Comparison of ENCODE assay signal across 25 mouse cellular contexts in the genomic region with DNA sequence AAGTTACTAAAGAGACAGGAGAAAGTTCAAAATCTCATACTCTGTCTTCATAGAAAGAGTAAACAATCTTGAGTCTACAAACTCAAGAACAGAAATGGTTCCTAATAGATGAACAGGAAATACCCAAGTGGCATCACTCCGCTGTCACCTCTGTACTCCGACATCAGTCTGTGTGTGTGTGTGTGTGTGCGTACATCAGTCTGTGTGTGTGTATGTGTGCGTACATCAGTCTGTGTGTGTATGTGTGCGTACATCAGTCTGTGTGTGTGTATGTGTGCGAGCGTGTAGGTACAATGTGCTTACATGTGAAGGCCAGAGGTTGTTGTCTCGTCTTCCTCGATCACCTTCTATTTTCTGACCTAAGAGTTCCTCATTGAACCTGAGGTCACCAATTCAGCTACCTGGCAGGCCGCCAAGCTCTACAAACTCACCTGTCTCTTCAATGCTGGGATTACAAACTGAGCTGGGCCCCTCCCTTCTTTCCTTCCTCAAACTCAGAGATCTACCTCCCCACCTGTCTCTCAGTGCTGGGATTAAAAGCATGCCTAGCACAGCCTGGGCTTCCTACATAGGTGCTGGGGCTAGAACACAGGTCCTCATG. TPM values are rescaled to one million over a fixed set of nuclear protein-coding genes. Genes with fewer than 3 reads are reported as not detected.
A peak's percentile ranks its signal among the peaks of the same experiment; 100 is the strongest.
DNase-seq lines count a peak whose midpoint lies in the region; ATAC-seq and TF ChIP-seq lines count a peak whose summit lies in the region.
"Had no signal": no experiment of that assay in that cellular context is flagged by ENCODE, and none has a peak within 500 bp of the region (broad histone marks: within the 10 kb centered on the region; RNA-seq: fewer than 3 reads in every experiment).

No protein-coding gene starts in this region.

- no peaks in the 10 kb centered on the region for H3K27me3 ChIP-seq in liver, adult 2 months (ENCODE audit: control insufficient read depth, insufficient read depth, low read length)
- H3K27me3 ChIP-seq in liver, embryonic 12.5 days (replicated peaks) = no peaks in the 10 kb centered on the region
- H3K27me3 ChIP-seq in CH12.LX (replicated peaks) = no peaks in the 10 kb centered on the region
- no peaks in the 10 kb centered on the region for H3K27me3 ChIP-seq in liver, embryonic 13.5 days
- no peaks in the 10 kb centered on the region for H3K27me3 ChIP-seq in small intestine, adult 2 months (ENCODE audit: control insufficient read depth, insufficient read depth, low read length)
- no peaks in the 10 kb centered on the region for H3K27me3 ChIP-seq in midbrain, postnatal 0 days (ENCODE audit: insufficient read depth, low read length)
- H3K27me3 ChIP-seq: forebrain, embryonic 13.5 days; heart, embryonic 13.5 days had no signal

- no peak for TF ChIP-seq CTCF in liver, adult 2 months (IDR thresholded peaks at IDR 0.05; ENCODE audit: low read depth, low read length)
- TF ChIP-seq CTCF in CH12.LX (conservative IDR thresholded peaks at IDR 0.05 in 1 of 2, IDR thresholded peaks at IDR 0.05 in 1 of 2; ENCODE audit: low read depth in 2 of 2, low read length in 2 of 2) = no peak
- no peak for TF ChIP-seq CTCF in small intestine, adult 2 months (IDR thresholded peaks at IDR 0.05; ENCODE audit: extremely low read depth, insufficient read length, insufficient replicate concordance, low read depth, low read length)
- no peak for TF ChIP-seq CTCF in midbrain, postnatal 0 days (IDR thresholded peaks at IDR 0.05)

- peaks cover 16% of the 10 kb centered on the region for H3K36me3 ChIP-seq in liver, adult 2 months (ENCODE audit: control insufficient read depth, insufficient read depth, low read length)
- H3K36me3 ChIP-seq in liver, embryonic 12.5 days = peaks cover 74% of the 10 kb centered on the region
- peaks cover 43 to 65% of the 10 kb centered on the region in 2 experiments for H3K36me3 ChIP-seq in CH12.LX (replicated peaks in 1 of 2; ENCODE audit: control insufficient read depth in 1 of 2, insufficient read depth in 1 of 2, low read length in 1 of 2)
- H3K36me3 ChIP-seq in liver, embryonic 13.5 days = peaks cover 69% of the 10 kb centered on the region
- H3K36me3 ChIP-seq in small intestine, adult 2 months (ENCODE audit: control insufficient read depth, insufficient read depth, low read length) = peaks cover 28% of the 10 kb centered on the region
- peaks cover 23% of the 10 kb centered on the region for H3K36me3 ChIP-seq in midbrain, postnatal 0 days (ENCODE audit: insufficient read depth, low read length)

- dilution Hi-C loops in CH12.LX (cut with MboI; ENCODE audit: extremely low pct_ligation_motif_present, extremely low pct_unique_long_range_greater_than_20kb, low sequenced_read_pairs) = no loop called here

- H3K4me1 ChIP-seq in liver, adult 2 months (ENCODE audit: control insufficient read depth, insufficient read depth, low read length) = peaks cover 16% of the 10 kb centered on the region
- peaks cover 45% of the 10 kb centered on the region for H3K4me1 ChIP-seq in liver, embryonic 12.5 days
- H3K4me1 ChIP-seq in CH12.LX (ENCODE audit: control insufficient read depth in 1 of 2, insufficient read depth in 2 of 2) = peaks cover 28 to 58% of the 10 kb centered on the region in 2 experiments
- peaks cover 42% of the 10 kb centered on the region for H3K4me1 ChIP-seq in liver, embryonic 13.5 days (replicated peaks)
- H3K4me1 ChIP-seq in small intestine, adult 2 months (ENCODE audit: control insufficient read depth, insufficient read depth, insufficient read length, low read length) = peaks cover 11% of the 10 kb centered on the region
- H3K4me1 ChIP-seq in midbrain, postnatal 0 days (ENCODE audit: insufficient read depth, low read length) = peaks cover 13% of the 10 kb centered on the region; the same call in 1 of the 2 replicates

- ATAC-seq in liver, embryonic 12.5 days = no peak
- ATAC-seq in liver, embryonic 13.5 days (ENCODE audit: low read depth) = no peak
- ATAC-seq in midbrain, postnatal 0 days (ENCODE audit: low FRiP score) = no peak
- ATAC-seq: activated CD4-positive, CD25-positive, alpha-beta regulatory T cell, adult 4 months; forebrain, embryonic 13.5 days; forebrain, embryonic 16.5 days; hindbrain, postnatal 0 days had no signal

- TF ChIP-seq POLR2A in liver, adult 2 months (IDR thresholded peaks at IDR 0.05; ENCODE audit: extremely low read depth, insufficient read depth, low read length) = no peak
- TF ChIP-seq POLR2A in CH12.LX (IDR thresholded peaks at IDR 0.05; ENCODE audit: low read depth, low read length) = no peak
- TF ChIP-seq POLR2A in small intestine, adult 2 months (IDR thresholded peaks at IDR 0.05; ENCODE audit: low read depth, low read length) = no peak

- H3K4me3 ChIP-seq in liver, adult 2 months (ENCODE audit: insufficient read depth, low read depth, low read length) = no peak overlapping the region
- H3K4me3 ChIP-seq in liver, embryonic 12.5 days = no peak overlapping the region
- peak overlapping the region in 1 of 3 experiments; percentile 2 for H3K4me3 ChIP-seq in CH12.LX (replicated peaks in 1 of 3; ENCODE audit: low read depth in 2 of 3, low read length in 2 of 3, poor library complexity in 1 of 3)
- no peak overlapping the region for H3K4me3 ChIP-seq in liver, embryonic 13.5 days (replicated peaks)
- no peak overlapping the region for H3K4me3 ChIP-seq in small intestine, adult 2 months (ENCODE audit: low read depth, low read length)
- H3K4me3 ChIP-seq in midbrain, postnatal 0 days (ENCODE audit: low read depth, low read length) = no peak overlapping the region
- H3K4me3 ChIP-seq: forebrain, embryonic 10.5 days; forebrain, embryonic 13.5 days; gastrocnemius, adult 2 months; heart, embryonic 13.5 days had no signal

- H3K9me3 ChIP-seq in liver, embryonic 12.5 days (replicated peaks) = no peaks in the 10 kb centered on the region
- no peaks in the 10 kb centered on the region for H3K9me3 ChIP-seq in CH12.LX (replicated peaks; ENCODE audit: low read length)
- H3K9me3 ChIP-seq in liver, embryonic 13.5 days (replicated peaks) = no peaks in the 10 kb centered on the region
- no peaks in the 10 kb centered on the region for H3K9me3 ChIP-seq in midbrain, postnatal 0 days (ENCODE audit: low read length)
- H3K9me3 ChIP-seq: forebrain, embryonic 10.5 days; forebrain, embryonic 13.5 days; heart, embryonic 13.5 days had no signal

- H3K4me2 ChIP-seq in liver, embryonic 12.5 days = no peak overlapping the region
- H3K4me2 ChIP-seq in CH12.LX (ENCODE audit: insufficient read depth, low read depth, poor library complexity, severe bottlenecking) = no peak overlapping the region
- no peak overlapping the region for H3K4me2 ChIP-seq in liver, embryonic 13.5 days
- H3K4me2 ChIP-seq in midbrain, postnatal 0 days (ENCODE audit: low read depth, low read length, poor library complexity, severe bottlenecking) = no peak overlapping the region
- H3K4me2 ChIP-seq: forebrain, embryonic 13.5 days; heart, embryonic 13.5 days; hindbrain, embryonic 14.5 days had no signal

- TF ChIP-seq RAD21 in CH12.LX (IDR thresholded peaks at IDR 0.05; ENCODE audit: low read depth, low read length) = no peak

- H3K9ac ChIP-seq in liver, adult 2 months (ENCODE audit: low read depth, low read length) = no peak overlapping the region
- H3K9ac ChIP-seq in liver, embryonic 12.5 days = no peak overlapping the region
- H3K9ac ChIP-seq in CH12.LX (ENCODE audit: insufficient read depth, low read depth) = no peak overlapping the region
- 0 out of 2 replicates have a peak overlapping the region, but pooled peaks have one; percentile 11 for H3K9ac ChIP-seq in liver, embryonic 13.5 days
- H3K9ac ChIP-seq in midbrain, postnatal 0 days (replicated peaks; ENCODE audit: low read length, poor library complexity, severe bottlenecking) = no peak overlapping the region
- H3K9ac ChIP-seq: forebrain, embryonic 13.5 days; heart, embryonic 13.5 days; hindbrain, embryonic 14.5 days had no signal

- TF ChIP-seq EP300 in CH12.LX (IDR thresholded peaks at IDR 0.05; ENCODE audit: low read length) = no peak

- H3K27ac ChIP-seq in liver, adult 2 months (replicated peaks; ENCODE audit: insufficient read depth, low read depth, low read length) = no peak overlapping the region
- H3K27ac ChIP-seq in liver, embryonic 12.5 days = no peak overlapping the region
- H3K27ac ChIP-seq in CH12.LX (ENCODE audit: insufficient read depth, low read depth) = peak overlapping the region; percentile 16; the same call in 1 of the 2 replicates
- no peak overlapping the region for H3K27ac ChIP-seq in liver, embryonic 13.5 days
- peak overlapping the region; percentile 27 for H3K27ac ChIP-seq in small intestine, adult 2 months (ENCODE audit: insufficient read depth, low read depth, low read length)
- H3K27ac ChIP-seq in midbrain, postnatal 0 days (ENCODE audit: low read depth, low read length) = no peak overlapping the region
- H3K27ac ChIP-seq: forebrain, embryonic 10.5 days; forebrain, embryonic 13.5 days; gastrocnemius, adult 2 months; heart, embryonic 13.5 days; hindbrain, embryonic 14.5 days; hindbrain, postnatal 0 days had no signal

- peak; percentile 73 for DNase-seq in liver, adult 2 months (ENCODE audit: extremely low read depth, low read depth, low spot score)
- no peak for DNase-seq in CH12.LX (ENCODE audit: extremely low read depth)
- no peak for DNase-seq in liver, embryonic 13.5 days
- DNase-seq in midbrain, postnatal 0 days (ENCODE audit: low spot score) = no peak
- DNase-seq in cerebellum, adult 8-10 months = no peak
- DNase-seq: adrenal gland, adult 8-10 months; adrenal gland, postnatal 25 days; B cell, adult 2 months; cerebellum, adult 11-12 months; cerebellum, adult 9-10 months; cerebellum, postnatal 14 days; gastrocnemius, adult 2 months; gastrocnemius, postnatal 14 days; heart, adult 18-20 months; heart, postnatal 14 days; heart, postnatal 4 days had no signal

- in situ Hi-C loops in CH12.LX (cut with MboI; ENCODE audit: low pct_ligation_motif_present, low pct_unique_long_range_greater_than_20kb, low sequenced_read_pairs) = no loop called here

- peaks cover 32% of the 10 kb centered on the region; the same call in 1 of the 2 replicates for H3K79me2 ChIP-seq in liver, adult 2 months (ENCODE audit: control insufficient read depth, insufficient read depth, low read length)
- H3K79me2 ChIP-seq in CH12.LX (replicated peaks; ENCODE audit: control insufficient read depth, extremely low read depth, insufficient read depth, poor library complexity, severe bottlenecking) = peaks cover 85% of the 10 kb centered on the region

- 44% methylated on average over 10 of the region's 10 CpGs for WGBS in liver, adult 2 months
- 94% methylated on average over 10 of the region's 10 CpGs for WGBS in liver, embryonic 12.5 days (ENCODE audit: insufficient replicate concordance)
- WGBS in liver, embryonic 13.5 days (ENCODE audit: insufficient replicate concordance) = 84% methylated on average over 10 of the region's 10 CpGs
- WGBS in small intestine, adult 2 months = 52% methylated on average over 10 of the region's 10 CpGs
- 94% methylated on average over 10 of the region's 10 CpGs for WGBS in midbrain, postnatal 0 days

RNA-seq across cellular contexts. Expression of a gene that starts 3.6 kb away (rescaled TPM):
- total RNA-seq in liver, adult 2 months (2014; rRNA removed) = 97.4 and 99.6 TPM in 2 replicates
- 46.0 and 56.3 TPM in 2 replicates for polyA plus RNA-seq in liver, adult 2 months (2012; rRNA removed)
- polyA plus RNA-seq in liver, embryonic 12.5 days (2016; fragmentation: Nextera tagmentation; extraction: Ambion mirVana) = 200 TPM in 2 replicates
- total RNA-seq in CH12.LX (2012; rRNA removed) (352 and 439 TPM in 2 replicates), CH12.LX (2014; rRNA removed) (481 and 498 TPM in 2 replicates)
- 301 and 408 TPM in 2 replicates for polyA plus RNA-seq in CH12.LX (2012; ENCODE audit: insufficient read length, low read depth)
- 189 and 198 TPM in 2 replicates for polyA plus RNA-seq in liver, embryonic 13.5 days (2015; fragmentation: Nextera tagmentation; extraction: Ambion mirVana)
- polyA plus RNA-seq in small intestine, adult 2 months (2012; rRNA removed) = 26.8 and 34.9 TPM in 2 replicates
- 75.6 and 99.9 TPM in 2 replicates for total RNA-seq in midbrain, postnatal 0 days (2014; rRNA removed)
- polyA plus RNA-seq in midbrain, postnatal 0 days (2015; fragmentation: Nextera tagmentation; extraction: Ambion mirVana) = 87.2 and 89.8 TPM in 2 replicates

RNA-seq across cellular contexts. Expression of a gene that starts 3.7 kb away (rescaled TPM):
- 140 and 151 TPM in 2 replicates for total RNA-seq in liver, adult 2 months (2014; rRNA removed)
- 209 and 210 TPM in 2 replicates for polyA plus RNA-seq in liver, adult 2 months (2012; rRNA removed)
- polyA plus RNA-seq in liver, embryonic 12.5 days (2016; fragmentation: Nextera tagmentation; extraction: Ambion mirVana) = 433 and 443 TPM in 2 replicates
- total RNA-seq in CH12.LX (2012; rRNA removed) = 440 and 578 TPM in 2 replicates
- total RNA-seq in CH12.LX (2014; rRNA removed) = 380 and 405 TPM in 2 replicates
- 623 and 694 TPM in 2 replicates for polyA plus RNA-seq in CH12.LX (2012; ENCODE audit: insufficient read length, low read depth)
- 356 and 373 TPM in 2 replicates for polyA plus RNA-seq in liver, embryonic 13.5 days (2015; fragmentation: Nextera tagmentation; extraction: Ambion mirVana)
- 87.7 and 122 TPM in 2 replicates for polyA plus RNA-seq in small intestine, adult 2 months (2012; rRNA removed)
- 197 and 230 TPM in 2 replicates for total RNA-seq in midbrain, postnatal 0 days (2014; rRNA removed)
- polyA plus RNA-seq in midbrain, postnatal 0 days (2015; fragmentation: Nextera tagmentation; extraction: Ambion mirVana) = 265 and 269 TPM in 2 replicates

RNA-seq across cellular contexts. Expression of a gene that starts 30.1 kb away (rescaled TPM):
- 16.7 and 19.7 TPM in 2 replicates for total RNA-seq in liver, adult 2 months (2014; rRNA removed)
- 17.3 and 17.8 TPM in 2 replicates for polyA plus RNA-seq in liver, adult 2 months (2012; rRNA removed)
- 30.8 and 31.3 TPM in 2 replicates for polyA plus RNA-seq in liver, embryonic 12.5 days (2016; fragmentation: Nextera tagmentation; extraction: Ambion mirVana)
- total RNA-seq in CH12.LX (2012; rRNA removed) (247 and 283 TPM in 2 replicates), CH12.LX (2014; rRNA removed) (300 and 327 TPM in 2 replicates)
- 585 and 814 TPM in 2 replicates for polyA plus RNA-seq in CH12.LX (2012; ENCODE audit: insufficient read length, low read depth)
- 28.7 and 29.5 TPM in 2 replicates for polyA plus RNA-seq in liver, embryonic 13.5 days (2015; fragmentation: Nextera tagmentation; extraction: Ambion mirVana)
- polyA plus RNA-seq in small intestine, adult 2 months (2012; rRNA removed) = 23.0 and 41.0 TPM in 2 replicates
- total RNA-seq in midbrain, postnatal 0 days (2014; rRNA removed) = 2.3 and 3.4 TPM in 2 replicates
- polyA plus RNA-seq in midbrain, postnatal 0 days (2015; fragmentation: Nextera tagmentation; extraction: Ambion mirVana) = 3.2 and 4.0 TPM in 2 replicates

RNA-seq across cellular contexts. Expression of a gene that starts 32.8 kb away (rescaled TPM):
- total RNA-seq in liver, adult 2 months (2014; rRNA removed) = 125 and 140 TPM in 2 replicates
- polyA plus RNA-seq in liver, adult 2 months (2012; rRNA removed) = 203 and 216 TPM in 2 replicates
- 109 and 116 TPM in 2 replicates for polyA plus RNA-seq in liver, embryonic 12.5 days (2016; fragmentation: Nextera tagmentation; extraction: Ambion mirVana)
- total RNA-seq in CH12.LX (2012; rRNA removed) (146 and 197 TPM in 2 replicates), CH12.LX (2014; rRNA removed) (59.3 and 64.3 TPM in 2 replicates)
- 88.4 and 93.7 TPM in 2 replicates for polyA plus RNA-seq in CH12.LX (2012; ENCODE audit: insufficient read length, low read depth)
- 77.7 and 80.2 TPM in 2 replicates for polyA plus RNA-seq in liver, embryonic 13.5 days (2015; fragmentation: Nextera tagmentation; extraction: Ambion mirVana)
- 80.4 and 143 TPM in 2 replicates for polyA plus RNA-seq in small intestine, adult 2 months (2012; rRNA removed)
- total RNA-seq in midbrain, postnatal 0 days (2014; rRNA removed) = 244 and 246 TPM in 2 replicates
- polyA plus RNA-seq in midbrain, postnatal 0 days (2015; fragmentation: Nextera tagmentation; extraction: Ambion mirVana) = 710 and 723 TPM in 2 replicates

RNA-seq across cellular contexts. Expression of a gene that starts 45.6 kb away (rescaled TPM):
- 72.4 and 99.9 TPM in 2 replicates for total RNA-seq in liver, adult 2 months (2014; rRNA removed)
- 172 and 188 TPM in 2 replicates for polyA plus RNA-seq in liver, adult 2 months (2012; rRNA removed)
- 67.1 and 74.5 TPM in 2 replicates for polyA plus RNA-seq in liver, embryonic 12.5 days (2016; fragmentation: Nextera tagmentation; extraction: Ambion mirVana)
- total RNA-seq in CH12.LX (2012; rRNA removed) (52.9 and 53.4 TPM in 2 replicates), CH12.LX (2014; rRNA removed) (68.0 and 77.0 TPM in 2 replicates)
- 86.9 and 113 TPM in 2 replicates for polyA plus RNA-seq in CH12.LX (2012; ENCODE audit: insufficient read length, low read depth)
- 68.4 and 73.9 TPM in 2 replicates for polyA plus RNA-seq in liver, embryonic 13.5 days (2015; fragmentation: Nextera tagmentation; extraction: Ambion mirVana)
- polyA plus RNA-seq in small intestine, adult 2 months (2012; rRNA removed) = 127 and 323 TPM in 2 replicates
- total RNA-seq in midbrain, postnatal 0 days (2014; rRNA removed) = 31.4 and 35.0 TPM in 2 replicates
- 40.0 and 43.2 TPM in 2 replicates for polyA plus RNA-seq in midbrain, postnatal 0 days (2015; fragmentation: Nextera tagmentation; extraction: Ambion mirVana)

Comparison
In these comparisons a context has a peak if more than half of its experiments do, and no peak if none do; other contexts are left out.
1. H3K27ac ChIP-seq: peak in CH12.LX (single experiment) and small intestine, adult 2 months (single experiment); none in liver, adult 2 months (single experiment), liver, embryonic 12.5 days (single experiment), liver, embryonic 13.5 days (single experiment) and midbrain, postnatal 0 days (single experiment).
2. RNA of a gene that starts 30.1 kb away (polyA plus RNA-seq): 585 to 814 TPM in CH12.LX; 23.0 to 41.0 TPM in small intestine, adult 2 months, 30.8 to 31.3 TPM in liver, embryonic 12.5 days, 28.7 to 29.5 TPM in liver, embryonic 13.5 days, 17.3 to 17.8 TPM in liver, adult 2 months and 3.2 to 4.0 TPM in midbrain, postnatal 0 days; every median in the first group is over 10 times any median in the second.